28 mouse cellular contexts compared by ENCODE assay signal in genomic region chr8:126703546-126703945, GRCm38 (mm10).
DNase-seq lines count a peak whose midpoint lies in the region; ATAC-seq and TF ChIP-seq lines count a peak whose summit lies in the region.
"Had no signal": no experiment of that assay in that cellular context is flagged by ENCODE, and none has a peak within 500 bp of the region (broad histone marks: within the 10 kb centered on the region; RNA-seq: fewer than 3 reads in every experiment).

No protein-coding gene starts in this region.

- peak; percentile 72 for ATAC-seq in liver, embryonic 16.5 days (ENCODE audit: low read depth)
- ATAC-seq in midbrain, embryonic 15.5 days (replicated peaks): no peak
- ATAC-seq in forebrain, embryonic 15.5 days (replicated peaks): no peak
- ATAC-seq: hindbrain, postnatal 0 days; intestine, postnatal 0 days; lung, postnatal 0 days had no signal

- no peak for TF ChIP-seq POLR2A in liver, adult 2 months (IDR thresholded peaks at IDR 0.05; ENCODE audit: extremely low read depth, insufficient read depth, low read length)

- WGBS in liver, adult 2 months: 25% methylated on average over 5 of the region's 5 CpGs
- WGBS in liver, embryonic 16.5 days (ENCODE audit: insufficient replicate concordance): 58% methylated on average over 5 of the region's 5 CpGs
- 93% methylated on average over 5 of the region's 5 CpGs for WGBS in midbrain, embryonic 15.5 days
- WGBS in forebrain, embryonic 15.5 days: 91% methylated on average over 5 of the region's 5 CpGs
- 90% methylated on average over 5 of the region's 5 CpGs for WGBS in limb, embryonic 10.5 days

- H3K9ac ChIP-seq in liver, adult 2 months (ENCODE audit: low read depth, low read length): no peak overlapping the region
- H3K9ac ChIP-seq in liver, embryonic 16.5 days (ENCODE audit: low read depth, low read length): no peak overlapping the region
- no peak overlapping the region for H3K9ac ChIP-seq in midbrain, embryonic 15.5 days
- H3K9ac ChIP-seq in forebrain, embryonic 15.5 days (replicated peaks): no peak overlapping the region
- H3K9ac ChIP-seq: embryonic facial prominence, embryonic 15.5 days; forebrain, embryonic 12.5 days; hindbrain, embryonic 12.5 days had no signal

- no peaks in the 10 kb centered on the region for H3K79me2 ChIP-seq in liver, adult 2 months (ENCODE audit: control insufficient read depth, insufficient read depth, low read length)

- H3K4me3 ChIP-seq in liver, adult 2 months (ENCODE audit: insufficient read depth, low read depth, low read length): no peak overlapping the region
- no peak overlapping the region for H3K4me3 ChIP-seq in liver, embryonic 16.5 days (ENCODE audit: low read depth, low read length)
- H3K4me3 ChIP-seq in midbrain, embryonic 15.5 days: no peak overlapping the region
- no peak overlapping the region for H3K4me3 ChIP-seq in forebrain, embryonic 15.5 days
- H3K4me3 ChIP-seq in limb, embryonic 10.5 days: no peak overlapping the region
- H3K4me3 ChIP-seq: embryonic facial prominence, embryonic 10.5 days; embryonic facial prominence, embryonic 15.5 days; forebrain, embryonic 12.5 days; hindbrain, embryonic 12.5 days had no signal

- no peak overlapping the region for H3K4me2 ChIP-seq in liver, embryonic 16.5 days (ENCODE audit: low read depth, low read length)
- no peak overlapping the region for H3K4me2 ChIP-seq in midbrain, embryonic 15.5 days
- no peak overlapping the region for H3K4me2 ChIP-seq in forebrain, embryonic 15.5 days (replicated peaks)
- H3K4me2 ChIP-seq: embryonic facial prominence, embryonic 15.5 days; forebrain, embryonic 12.5 days; hindbrain, embryonic 12.5 days had no signal

- no peak overlapping the region for H3K27ac ChIP-seq in liver, adult 2 months (replicated peaks; ENCODE audit: insufficient read depth, low read depth, low read length)
- H3K27ac ChIP-seq in liver, embryonic 16.5 days (ENCODE audit: low read length): peak overlapping the region; percentile 46
- no peak overlapping the region for H3K27ac ChIP-seq in midbrain, embryonic 15.5 days
- no peak overlapping the region for H3K27ac ChIP-seq in forebrain, embryonic 15.5 days (replicated peaks)
- no peak overlapping the region for H3K27ac ChIP-seq in limb, embryonic 10.5 days
- H3K27ac ChIP-seq: embryonic facial prominence, embryonic 15.5 days; forebrain, embryonic 12.5 days; hindbrain, embryonic 12.5 days; hindbrain, postnatal 0 days; macrophage had no signal

- H3K9me3 ChIP-seq in liver, embryonic 16.5 days (replicated peaks; ENCODE audit: control insufficient read depth, low read length): no peaks in the 10 kb centered on the region
- H3K9me3 ChIP-seq in midbrain, embryonic 15.5 days: no peaks in the 10 kb centered on the region
- H3K9me3 ChIP-seq in forebrain, embryonic 15.5 days: no peaks in the 10 kb centered on the region
- H3K9me3 ChIP-seq in limb, embryonic 10.5 days (replicated peaks): no peaks in the 10 kb centered on the region
- H3K9me3 ChIP-seq: embryonic facial prominence, embryonic 10.5 days; embryonic facial prominence, embryonic 15.5 days; forebrain, embryonic 12.5 days; G1E; hindbrain, embryonic 12.5 days had no signal

- H3K36me3 ChIP-seq in liver, adult 2 months (ENCODE audit: control insufficient read depth, insufficient read depth, low read length): no peaks in the 10 kb centered on the region
- H3K36me3 ChIP-seq in liver, embryonic 16.5 days (ENCODE audit: control insufficient read depth, insufficient read depth): no peaks in the 10 kb centered on the region
- H3K36me3 ChIP-seq in midbrain, embryonic 15.5 days (replicated peaks): no peaks in the 10 kb centered on the region
- H3K36me3 ChIP-seq in forebrain, embryonic 15.5 days: no peaks in the 10 kb centered on the region
- no peaks in the 10 kb centered on the region for H3K36me3 ChIP-seq in limb, embryonic 10.5 days
- H3K36me3 ChIP-seq: embryonic facial prominence, embryonic 10.5 days; embryonic facial prominence, embryonic 15.5 days; forebrain, embryonic 12.5 days; G1E; hindbrain, embryonic 12.5 days had no signal

- H3K27me3 ChIP-seq in liver, adult 2 months (ENCODE audit: control insufficient read depth, insufficient read depth, low read length): no peaks in the 10 kb centered on the region
- no peaks in the 10 kb centered on the region for H3K27me3 ChIP-seq in liver, embryonic 16.5 days (ENCODE audit: control insufficient read depth, insufficient read depth, low read depth, low read length)
- no peaks in the 10 kb centered on the region for H3K27me3 ChIP-seq in midbrain, embryonic 15.5 days (replicated peaks)
- H3K27me3 ChIP-seq in forebrain, embryonic 15.5 days: no peaks in the 10 kb centered on the region
- H3K27me3 ChIP-seq in limb, embryonic 10.5 days (ENCODE audit: low read depth, poor library complexity, severe bottlenecking): no peaks in the 10 kb centered on the region
- H3K27me3 ChIP-seq: embryonic facial prominence, embryonic 15.5 days; hindbrain, embryonic 12.5 days had no signal

- TF ChIP-seq CTCF in liver, adult 2 months (IDR thresholded peaks at IDR 0.05; ENCODE audit: low read depth, low read length): peak; percentile 24

- DNase-seq in adrenal gland, adult (ENCODE audit: inconsistent age in 2 of 2, low spot score in 1 of 2): peak; percentile 61 to 79
- no peak for DNase-seq in adrenal gland, postnatal 10 days
- DNase-seq in liver, adult 2 months (ENCODE audit: extremely low read depth, low read depth, low spot score): peak; percentile 94
- no peak for DNase-seq in liver
- DNase-seq in limb, embryonic 10.5 days (ENCODE audit: low spot score): no peak
- DNase-seq: cerebellum, adult 2 months; cerebellum, postnatal 25 days; gastrocnemius, postnatal 10 days; kidney, adult 9 months; kidney, postnatal 10 days; layer of hippocampus, adult 9-11 months; lung, adult 18-20 months; midbrain, embryonic 14.5 days; right cerebral cortex, postnatal 25 days; thymus, adult 18-20 months; thymus, postnatal 25 days had no signal

- peaks cover 15% of the 10 kb centered on the region for H3K4me1 ChIP-seq in liver, adult 2 months (ENCODE audit: control insufficient read depth, insufficient read depth, low read length)
- peaks cover 18% of the 10 kb centered on the region for H3K4me1 ChIP-seq in liver, embryonic 16.5 days (ENCODE audit: control insufficient read depth, low read depth, low read length)
- H3K4me1 ChIP-seq in midbrain, embryonic 15.5 days: peaks cover 16% of the 10 kb centered on the region
- peaks cover 16% of the 10 kb centered on the region for H3K4me1 ChIP-seq in forebrain, embryonic 15.5 days
- H3K4me1 ChIP-seq in limb, embryonic 10.5 days: peaks cover 22% of the 10 kb centered on the region

Comparison
In these comparisons a context has a peak if more than half of its experiments do, and no peak if none do; other contexts are left out.
1. DNase-seq: peak in adrenal gland, adult (2 of 2) and liver, adult 2 months (single experiment); none in adrenal gland, postnatal 10 days (single experiment), liver (single experiment) and limb, embryonic 10.5 days (single experiment).